Mouse (Mus musculus) T-helper 2 cell (primary cell): ENCODE results near the gene Ttbk2.

ENCODE experiments used
- in situ Hi-C: fragments of 300-600 bp; cut with MboI, MseI; formaldehyde crosslinking; loops from one replicate; pipeline ENCODE4 v1.15.1; 2025; ENCODE audit warnings: high pct_unique_total_duplicates

Ttbk2 gene

GRCm38 (mm10) chr2:120850424-120851082 is at the start of gene Ttbk2:
Gene Ttbk2, minus strand, starts transcription at chr2:120850604.
- in situ Hi-C loops, result no loop called here

DNA sequence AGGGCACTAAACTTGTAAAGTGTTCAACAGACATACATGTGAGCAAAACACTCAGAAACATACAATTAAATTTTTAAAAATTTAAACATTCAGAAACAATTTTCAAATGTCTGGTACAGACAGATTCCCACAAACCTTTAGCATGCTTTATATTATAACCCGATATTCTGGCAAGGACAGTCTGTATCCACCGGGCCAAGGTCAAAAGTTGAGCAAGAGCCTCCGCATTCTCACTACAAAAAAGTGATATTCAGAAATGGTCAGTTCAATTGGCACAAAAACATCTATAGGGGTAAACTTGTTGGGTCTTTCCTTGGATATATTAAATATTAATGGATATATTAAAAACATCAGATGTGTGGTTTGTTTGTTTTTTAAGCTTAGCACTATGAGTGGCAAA is 46.0 kb upstream of the Ttbk2 start:
- in situ Hi-C loops, result no loop called here

DNA sequence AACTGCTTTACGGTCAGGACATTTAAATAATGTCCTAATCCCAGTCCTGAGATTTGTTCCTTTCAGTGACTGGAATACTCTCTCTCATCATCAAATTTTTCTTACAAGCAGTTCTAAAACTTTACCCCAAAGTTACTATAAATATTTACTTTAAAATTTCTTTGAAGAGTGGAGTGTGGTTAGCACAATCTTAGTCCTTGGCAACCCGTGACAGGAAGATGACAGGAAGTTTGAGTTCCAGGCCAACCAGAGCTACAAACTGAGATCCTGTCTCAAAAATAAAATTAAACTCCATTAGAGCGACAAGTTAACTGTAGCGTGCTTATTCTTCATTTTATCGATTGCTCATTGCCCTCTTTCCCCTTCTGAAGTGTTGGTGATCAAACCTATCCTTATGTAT is 37.2 kb upstream of the Ttbk2 start:
- in situ Hi-C loops, result no loop called here

DNA sequence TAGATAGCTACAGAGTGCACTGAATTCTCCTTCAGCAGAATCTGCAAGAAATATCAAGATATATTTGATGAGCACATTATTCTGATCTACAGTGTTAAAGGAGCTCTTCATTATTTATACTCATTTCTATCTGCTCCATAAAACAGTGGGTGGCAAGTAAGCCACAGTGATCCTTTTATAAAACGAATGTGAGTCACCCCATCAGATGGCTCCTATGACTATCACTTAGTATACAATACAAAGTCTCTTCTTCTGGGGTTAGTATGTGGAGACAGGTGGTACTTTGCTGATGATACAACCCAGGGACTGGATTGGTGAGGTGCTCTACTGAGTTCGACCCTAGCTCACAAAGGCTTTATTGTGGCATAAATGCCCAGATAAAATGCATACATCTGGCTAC is 22.8 kb upstream of the Ttbk2 start:
- in situ Hi-C loops, result loop anchor here (10.0 kb wide), 1 partner anchor 312 kb away; no protein-coding TSS in a partner anchor

DNA sequence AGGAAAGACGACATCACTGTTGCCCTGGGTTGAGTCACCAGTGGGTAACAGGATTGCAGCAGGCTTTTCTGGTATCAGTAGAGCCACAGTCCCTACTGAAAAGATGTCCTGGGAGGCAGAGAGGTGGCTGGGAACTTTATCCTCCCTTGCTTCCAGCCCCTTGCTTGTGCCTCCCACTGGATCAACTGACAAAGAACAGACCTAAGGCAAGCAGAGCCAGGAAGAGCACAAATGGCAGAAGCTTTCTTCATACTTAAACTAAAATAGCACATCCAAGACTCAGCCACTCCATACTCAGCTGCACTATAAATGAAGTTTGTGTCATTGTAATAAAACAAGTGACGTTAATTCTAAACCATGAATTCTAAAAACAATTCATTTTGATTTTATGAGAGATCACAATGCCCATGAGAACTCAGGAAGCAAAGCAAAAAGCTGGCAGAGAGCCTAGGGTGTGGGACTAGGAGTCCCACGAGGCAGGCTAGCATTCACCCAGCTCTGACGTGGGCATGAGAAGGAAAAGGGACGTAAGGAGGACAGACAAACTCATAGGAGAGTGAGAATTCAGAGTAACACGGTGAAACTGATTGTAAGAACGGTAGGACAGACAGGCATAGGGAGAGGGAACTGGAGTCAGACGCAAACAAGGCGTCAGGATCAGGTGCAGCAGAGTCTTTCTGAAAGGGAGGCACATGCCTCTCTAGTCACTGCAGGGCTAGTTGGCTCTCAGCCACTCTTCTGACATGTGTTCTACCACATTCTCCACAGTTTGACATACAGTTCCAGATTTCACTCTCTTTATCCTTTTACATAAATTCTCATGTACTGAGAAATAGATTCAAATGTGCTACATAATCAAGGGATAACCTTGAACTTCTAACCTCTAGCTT is 21.3 kb upstream of the Ttbk2 start:
- in situ Hi-C loops, result loop anchor here (10.0 kb wide), 1 partner anchor 313 kb away; no protein-coding TSS in a partner anchor

DNA sequence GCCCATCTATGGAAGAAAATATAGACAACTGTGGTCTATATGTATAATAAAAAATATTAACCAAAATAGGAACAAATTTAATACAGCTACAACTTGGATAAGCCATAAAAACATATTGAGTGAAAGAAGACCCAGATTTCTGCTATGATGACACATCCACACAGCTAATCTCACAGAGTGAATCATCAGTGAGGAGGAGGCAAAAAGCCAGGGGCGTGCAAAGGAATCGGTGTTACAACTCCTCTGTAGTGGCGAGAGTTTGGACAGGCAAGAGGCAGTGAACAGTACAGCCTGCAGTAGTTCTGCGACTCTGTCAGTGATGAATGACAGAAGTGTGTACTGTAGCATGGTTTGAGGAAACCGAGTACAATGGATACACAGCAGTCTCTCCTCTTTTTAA is 16.9 kb upstream of the Ttbk2 start:
- in situ Hi-C loops, result no loop called here

- in situ Hi-C loops, result no loop called here
These were observed 16.2 kb upstream of the Ttbk2 start for GRCm38 (mm10) chr2:120866561-120866960.

DNA sequence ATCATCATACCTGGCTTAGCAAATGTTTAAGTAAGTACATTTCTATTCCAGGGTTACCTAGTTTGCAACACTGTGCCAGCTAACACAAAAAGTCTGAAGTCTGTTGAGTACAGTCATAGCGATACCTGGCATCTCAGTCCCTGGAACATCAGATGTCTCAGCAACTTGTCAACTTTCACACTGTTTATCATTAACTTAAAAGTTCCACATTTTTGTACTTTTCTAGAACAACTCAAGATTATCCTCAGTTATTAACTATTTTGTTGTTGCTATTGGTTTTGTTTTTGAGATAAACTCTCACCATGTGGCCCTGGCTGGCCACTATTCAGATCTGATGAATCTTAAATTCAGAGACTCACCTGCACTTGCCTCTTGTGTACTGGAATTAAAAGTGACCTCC is 13.0 kb upstream of the Ttbk2 start:
- in situ Hi-C loops, result no loop called here

- in situ Hi-C loops, result no loop called here
These were observed 10.3 kb upstream of the Ttbk2 start for GRCm38 (mm10) chr2:120860699-120861098.

DNA sequence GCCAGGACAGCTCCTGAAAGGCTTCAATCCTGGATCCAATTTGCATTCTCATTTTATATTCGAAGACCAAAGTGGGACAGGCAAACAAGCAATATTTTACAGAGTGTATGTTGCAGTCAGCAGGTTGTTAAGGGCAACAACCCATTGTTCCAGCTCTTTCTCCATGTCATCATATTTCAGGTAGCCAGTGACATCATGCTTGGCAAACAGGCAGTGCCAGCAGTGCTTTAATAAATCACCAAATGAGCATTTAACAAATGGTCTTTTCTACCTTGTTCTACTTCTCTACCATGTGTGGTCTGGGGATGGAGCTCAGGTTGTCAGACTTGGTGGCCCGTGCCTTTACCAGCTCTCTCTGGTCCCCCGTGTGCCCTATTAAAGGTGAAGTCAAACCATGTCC is 7.7 kb upstream of the Ttbk2 start:
- in situ Hi-C loops, result no loop called here

DNA sequence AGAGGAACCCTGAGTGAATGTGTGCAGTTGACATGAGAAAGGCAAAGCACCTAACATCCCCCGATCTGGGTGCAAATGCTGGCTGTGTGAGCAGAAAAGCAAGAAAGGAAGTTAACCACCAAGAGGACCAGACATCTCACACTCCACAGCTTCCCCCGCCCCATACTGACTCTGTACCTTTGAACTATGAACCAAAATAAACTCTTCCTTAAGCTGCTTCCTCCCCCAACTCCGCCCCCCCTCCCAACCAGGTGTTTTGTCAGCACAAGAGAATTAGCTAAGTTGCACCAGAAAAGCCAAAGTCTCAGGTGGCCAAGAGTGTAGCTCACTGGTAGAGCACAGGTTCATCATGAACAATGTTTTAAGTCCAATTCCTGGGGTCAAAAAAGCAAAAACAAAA is 2.7 kb upstream of the Ttbk2 start:
- in situ Hi-C loops, result no loop called here

DNA sequence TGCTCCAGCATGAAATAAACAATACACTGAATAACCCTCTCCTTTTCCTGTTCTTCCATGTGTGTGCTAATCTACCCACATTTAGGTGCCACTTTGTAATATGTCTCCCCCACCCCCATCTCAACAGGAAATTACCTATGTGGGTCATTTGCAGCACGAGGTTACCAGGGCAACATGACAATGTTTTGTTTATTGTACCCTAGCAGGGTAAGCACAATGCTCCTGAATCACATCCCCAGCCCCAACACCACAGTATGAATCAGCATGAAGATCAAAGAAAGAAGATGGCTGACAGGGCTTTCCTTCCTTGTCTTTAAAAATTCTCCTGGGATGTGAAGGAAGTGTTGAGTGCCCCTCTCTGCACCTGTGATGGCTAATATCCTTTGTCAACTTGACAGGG is 2.2 kb upstream of the Ttbk2 start:
- in situ Hi-C loops, result no loop called here

DNA sequence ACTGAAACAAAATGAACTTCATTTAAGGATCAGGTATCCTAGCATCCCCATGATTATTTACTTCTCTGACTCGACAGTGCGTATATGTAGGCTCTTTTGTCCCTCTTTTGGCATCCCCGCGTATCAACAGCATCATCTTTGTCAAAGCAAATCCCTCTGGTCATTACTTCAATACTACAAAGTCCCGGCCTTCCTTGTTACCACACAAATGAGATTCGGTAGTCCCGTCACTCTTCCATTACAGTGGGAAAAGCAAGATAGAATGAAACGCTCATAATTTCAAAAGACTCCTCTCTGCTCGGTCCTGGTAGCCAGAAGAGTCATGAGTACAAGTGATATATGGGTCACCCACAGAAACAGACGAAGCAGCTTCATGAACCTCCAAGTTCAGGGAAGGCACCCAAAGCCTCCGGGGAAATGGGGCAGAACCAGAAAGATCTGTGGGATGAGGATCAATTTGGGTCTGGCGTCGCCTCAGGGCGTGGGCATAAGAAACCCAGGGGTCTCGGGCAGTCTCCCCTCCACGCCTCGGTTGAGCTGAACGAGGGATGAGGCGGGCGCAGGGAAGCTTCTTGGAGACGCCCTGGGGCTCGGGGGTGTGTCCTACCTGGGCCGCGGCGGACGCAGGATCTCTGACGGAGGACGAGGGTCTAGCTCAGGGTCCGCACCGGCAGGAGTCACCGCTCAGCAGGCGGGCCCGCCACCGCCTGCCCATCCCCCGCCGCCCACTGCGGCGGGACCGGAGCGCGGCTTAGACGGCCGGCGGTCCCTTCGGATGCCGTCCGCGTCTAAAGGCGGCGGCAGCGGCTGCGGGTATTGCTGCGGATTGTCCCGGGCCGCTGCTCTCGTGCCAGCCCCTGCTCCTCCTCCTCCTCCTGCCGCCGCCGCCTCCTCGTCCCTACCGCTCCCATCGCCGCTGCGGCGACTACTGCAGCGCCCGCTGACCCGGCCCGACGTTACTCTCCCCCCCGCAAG is 668 bp downstream of the Ttbk2 start, which contains the start of gene Cdan1:
Cdan1 (minus strand) TSS at position 680 of the 975 bp plus-strand sequence.
- in situ Hi-C loops, result no loop called here

DNA sequence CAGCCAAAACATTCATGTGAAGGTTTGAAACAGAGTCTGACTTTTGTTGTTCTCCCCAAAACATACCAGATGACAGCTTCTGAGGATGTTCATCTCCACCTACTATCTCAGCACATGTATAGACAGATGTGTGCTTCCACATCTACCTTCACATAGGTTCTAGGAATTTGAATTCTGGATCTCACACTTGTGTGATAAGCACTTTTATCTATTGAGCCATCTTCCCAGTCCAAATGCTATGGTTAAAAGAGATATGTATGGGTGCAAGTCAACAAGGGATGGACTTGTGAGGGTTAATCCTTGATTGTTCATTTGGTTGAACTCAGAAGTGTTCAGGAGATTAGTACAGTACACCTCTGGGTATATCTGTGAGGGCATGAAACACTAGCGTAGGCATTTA is 5.1 kb downstream of the Ttbk2 start:
- in situ Hi-C loops, result no loop called here

DNA sequence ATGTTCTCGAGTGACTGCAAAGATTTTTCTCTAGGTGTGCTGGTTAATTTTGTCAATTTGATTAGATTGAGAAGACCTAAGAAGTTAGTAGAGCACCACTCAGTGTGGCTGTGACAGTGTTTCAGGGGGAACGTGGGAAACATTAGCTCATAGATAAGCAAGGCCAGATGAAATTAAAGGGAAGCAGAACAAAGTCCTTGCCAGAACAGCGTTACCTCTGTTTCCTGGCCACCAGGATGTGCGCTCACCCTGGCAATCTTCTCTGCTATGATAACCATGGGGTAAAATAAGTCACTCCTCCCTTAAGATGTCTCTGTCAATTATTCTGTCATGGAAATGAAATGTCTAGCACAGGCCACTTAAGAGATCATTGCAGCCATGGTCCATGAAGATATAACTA is 6.4 kb downstream of the Ttbk2 start:
- in situ Hi-C loops, result no loop called here

DNA sequence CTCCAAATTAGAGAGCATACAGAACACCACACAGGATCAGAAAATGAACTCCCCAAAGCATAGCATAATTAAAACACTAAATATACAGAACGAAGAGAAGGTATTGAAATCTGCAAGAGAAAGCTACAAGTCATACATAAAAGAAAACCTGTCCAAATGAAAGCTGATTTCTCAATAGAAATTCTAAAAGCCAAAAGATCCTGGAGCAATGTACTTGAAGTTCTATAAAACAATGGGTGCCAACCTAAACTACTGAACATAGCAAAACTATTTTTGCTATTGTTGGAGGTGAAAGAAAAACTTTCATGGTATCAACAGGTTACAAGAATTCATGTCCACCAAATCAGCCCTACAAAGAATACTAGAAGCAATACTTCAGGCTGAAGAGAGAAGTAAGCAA is 9.2 kb downstream of the Ttbk2 start:
- in situ Hi-C loops, result no loop called here

GRCm38 (mm10) chr2:120835167-120835566 is 15.2 kb downstream of the Ttbk2 start:
- in situ Hi-C loops, result no loop called here

DNA sequence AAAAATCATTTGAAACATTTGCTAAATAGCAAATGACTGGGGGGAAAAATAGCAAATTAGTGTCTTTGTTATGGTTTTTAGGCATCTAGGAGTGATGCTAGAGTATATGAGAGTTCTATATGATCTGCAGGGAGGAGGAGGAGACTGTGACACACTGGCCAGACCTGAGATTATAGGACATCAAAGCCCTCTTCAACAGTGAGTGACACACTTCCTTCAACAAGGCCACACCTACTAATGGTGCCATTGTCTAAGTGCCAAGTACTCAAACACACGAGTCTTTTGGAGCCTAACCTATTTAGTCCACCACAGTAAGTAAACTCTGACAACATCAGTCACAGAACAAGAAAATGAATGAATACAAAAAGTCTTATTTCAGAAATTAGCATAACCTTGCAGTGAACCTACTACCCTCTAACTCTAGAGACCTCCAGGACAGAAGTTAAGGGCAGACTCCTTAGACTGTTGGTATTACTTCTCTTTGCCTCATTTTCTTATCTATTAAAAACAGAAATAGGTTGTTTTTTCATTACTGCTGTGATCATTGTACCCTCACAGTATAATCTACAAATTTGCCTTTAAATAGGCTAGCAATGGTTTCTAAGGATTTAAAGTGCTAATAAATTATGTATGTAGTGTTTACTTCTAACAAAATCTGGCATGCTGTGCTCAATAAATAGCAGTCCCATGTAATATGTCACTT is 23.3 kb downstream of the Ttbk2 start:
- in situ Hi-C loops, result no loop called here

GRCm38 (mm10) chr2:120770265-120770935 is 80.0 kb downstream of the Ttbk2 start:
- in situ Hi-C loops, result no loop called here

GRCm38 (mm10) chr2:120761922-120762321 is 88.5 kb downstream of the Ttbk2 start:
- in situ Hi-C loops, result no loop called here

DNA sequence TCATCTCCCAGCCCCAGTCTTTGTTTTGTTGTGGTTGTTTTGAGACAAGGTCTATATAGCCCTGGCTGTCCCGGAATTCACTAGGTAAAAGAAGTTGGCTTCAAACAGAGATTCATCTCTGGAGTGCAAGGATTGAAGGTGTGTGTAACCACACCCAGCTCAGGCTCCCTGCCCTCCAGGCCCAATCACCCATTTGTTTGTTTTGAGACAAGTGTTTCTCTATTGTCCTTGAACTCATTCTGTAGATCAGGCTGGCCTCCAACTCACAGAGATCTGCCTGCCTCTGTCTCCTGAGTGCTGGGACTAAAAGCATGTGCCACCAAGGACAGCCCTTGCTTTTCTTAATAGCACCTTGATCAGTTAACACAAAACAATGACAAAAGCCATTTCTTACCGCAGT is 102.4 kb downstream of the Ttbk2 start:
- in situ Hi-C loops, result no loop called here
